Mouse (Mus musculus): ENCODE measurements at regions not wholly inside any gene's neighbourhood (a gene's known extent, or its start where the extent isn't known, plus 50 kb on each side); places are given as distances from the start of the nearest gene placed in this dataset.

DNA sequence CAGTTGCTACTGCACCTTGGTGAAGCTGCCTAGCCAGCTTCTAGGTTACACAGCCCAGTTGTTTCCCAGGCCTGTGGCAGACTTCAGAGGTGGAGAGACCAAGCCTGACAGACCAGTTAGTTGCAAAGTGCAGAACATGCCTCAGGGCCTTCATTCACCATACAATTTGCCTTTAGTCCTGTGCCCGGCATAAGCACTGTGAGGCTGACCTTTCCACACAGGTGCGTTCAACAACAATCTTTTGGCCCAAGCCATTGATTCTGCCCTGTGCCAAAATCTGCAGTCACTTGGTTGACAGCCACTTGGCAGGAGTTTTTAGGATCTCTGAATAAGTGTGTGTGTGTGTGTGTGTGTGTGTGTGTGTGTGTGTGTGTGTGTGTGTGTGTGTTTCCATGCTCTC lies 2400.5 kb upstream of the Gm7489 start:
- Histone ChIP-seq H3K27ac (ENCODE audit: insufficient read depth, low read length) (no peak overlapping the region), H3K27me3 (ENCODE audit: control insufficient read depth, insufficient read depth, low read length, poor library complexity, severe bottlenecking) (no peaks in the 10 kb centered on the region), H3K36me3 (ENCODE audit: control insufficient read depth, insufficient read depth, low read length, poor library complexity, severe bottlenecking) (no peaks in the 10 kb centered on the region), H3K4me1 (ENCODE audit: control insufficient read depth, insufficient read depth, low read length) (no peaks in the 10 kb centered on the region), H3K9ac (ENCODE audit: low read depth, poor library complexity, severe bottlenecking) (no peak overlapping the region), H3K4me3 (ENCODE audit: low read depth, low read length) (no peak overlapping the region), H3K9me3 (replicated peaks; ENCODE audit: control insufficient read depth, insufficient read depth, low read length, poor library complexity, severe bottlenecking) (no peaks in the 10 kb centered on the region)
- TF ChIP-seq CTCF (IDR thresholded peaks at IDR 0.05; ENCODE audit: low read depth, low read length): no peak
- no peak for TF ChIP-seq POLR2A (IDR thresholded peaks at IDR 0.05; ENCODE audit: insufficient read depth, low read length)
- no peak for TF ChIP-seq EP300 (IDR thresholded peaks at IDR 0.05; ENCODE audit: insufficient read depth, low read depth, low read length)

DNA sequence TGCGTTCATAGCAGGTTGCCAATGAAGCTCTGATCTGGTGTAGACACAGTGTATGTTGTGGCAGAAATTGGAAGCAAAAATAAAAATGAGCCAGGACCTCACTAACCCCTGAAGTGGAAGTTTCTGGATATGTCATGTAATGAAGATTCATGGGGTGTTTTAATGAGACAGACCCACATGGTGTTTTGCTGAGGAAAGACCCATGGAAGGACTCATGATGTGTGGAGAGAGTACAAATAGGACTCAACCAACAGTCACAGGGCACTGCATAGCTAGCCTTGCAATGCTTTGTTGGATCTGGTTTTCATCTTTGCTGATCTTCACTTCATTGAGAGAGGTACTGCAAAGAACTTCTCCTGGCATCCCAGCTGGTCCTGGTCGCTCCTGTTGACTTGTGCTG lies 2399.2 kb upstream of the Gm7489 start:
- no peak overlapping the region for H3K4me3 ChIP-seq (ENCODE audit: low read depth, low read length)
- H3K27me3 ChIP-seq (ENCODE audit: control insufficient read depth, insufficient read depth, low read length, poor library complexity, severe bottlenecking): no peaks in the 10 kb centered on the region
- H3K36me3 ChIP-seq (ENCODE audit: control insufficient read depth, insufficient read depth, low read length, poor library complexity, severe bottlenecking): no peaks in the 10 kb centered on the region
- H3K9ac ChIP-seq (ENCODE audit: low read depth, poor library complexity, severe bottlenecking): no peak overlapping the region
- TF ChIP-seq EP300 (IDR thresholded peaks at IDR 0.05; ENCODE audit: insufficient read depth, low read depth, low read length) (no peak), POLR2A (IDR thresholded peaks at IDR 0.05; ENCODE audit: insufficient read depth, low read length) (no peak), CTCF (IDR thresholded peaks at IDR 0.05; ENCODE audit: low read depth, low read length) (no peak)
- H3K4me1 ChIP-seq (ENCODE audit: control insufficient read depth, insufficient read depth, low read length): no peaks in the 10 kb centered on the region
- no peak overlapping the region for H3K27ac ChIP-seq (ENCODE audit: insufficient read depth, low read length)
- no peaks in the 10 kb centered on the region for H3K9me3 ChIP-seq (replicated peaks; ENCODE audit: control insufficient read depth, insufficient read depth, low read length, poor library complexity, severe bottlenecking)

DNA sequence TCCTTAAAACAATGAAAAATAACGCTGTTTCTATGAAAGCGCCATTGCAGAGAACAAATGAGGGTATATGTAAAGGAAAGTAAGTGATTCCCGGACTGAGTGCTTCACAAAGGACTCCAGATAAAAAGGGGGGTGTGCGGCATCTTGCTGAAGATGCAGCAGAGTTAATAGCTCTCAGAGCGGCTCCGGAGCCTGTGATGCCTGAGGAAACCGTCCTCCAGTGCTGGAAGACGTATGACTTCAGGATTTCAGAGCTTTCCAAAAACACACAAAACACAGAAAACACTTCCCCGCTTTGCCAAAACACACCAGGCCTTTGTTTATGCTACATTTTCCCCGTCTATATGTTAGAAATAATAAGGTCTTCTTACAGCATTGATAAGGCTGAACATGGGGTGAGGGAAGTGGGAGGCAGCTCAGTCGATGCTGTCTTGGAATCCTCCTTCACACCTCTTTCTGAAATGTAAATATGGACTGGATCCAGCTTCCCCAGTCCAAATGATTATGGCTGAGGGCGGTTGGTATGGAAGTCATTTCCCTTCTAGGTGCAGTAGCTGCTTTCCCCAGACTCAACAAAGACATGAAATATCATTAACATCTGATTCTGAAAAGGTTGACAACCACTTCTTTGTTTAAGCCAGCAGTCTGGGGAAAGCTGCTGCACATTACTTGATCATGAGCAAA lies 2382.5 kb upstream of the Gm7489 start:
- H3K27ac ChIP-seq (ENCODE audit: insufficient read depth, low read length): no peak overlapping the region
- no peaks in the 10 kb centered on the region for H3K9me3 ChIP-seq (replicated peaks; ENCODE audit: control insufficient read depth, insufficient read depth, low read length, poor library complexity, severe bottlenecking)
- no peaks in the 10 kb centered on the region for H3K36me3 ChIP-seq (ENCODE audit: control insufficient read depth, insufficient read depth, low read length, poor library complexity, severe bottlenecking)
- no peaks in the 10 kb centered on the region for H3K27me3 ChIP-seq (ENCODE audit: control insufficient read depth, insufficient read depth, low read length, poor library complexity, severe bottlenecking)
- H3K4me3 ChIP-seq (ENCODE audit: low read depth, low read length): no peak overlapping the region
- no peak overlapping the region for H3K9ac ChIP-seq (ENCODE audit: low read depth, poor library complexity, severe bottlenecking)
- no peak for TF ChIP-seq CTCF (IDR thresholded peaks at IDR 0.05; ENCODE audit: low read depth, low read length)
- no peak for TF ChIP-seq EP300 (IDR thresholded peaks at IDR 0.05; ENCODE audit: insufficient read depth, low read depth, low read length)
- TF ChIP-seq POLR2A (IDR thresholded peaks at IDR 0.05; ENCODE audit: insufficient read depth, low read length): no peak
- no peaks in the 10 kb centered on the region for H3K4me1 ChIP-seq (ENCODE audit: control insufficient read depth, insufficient read depth, low read length)

DNA sequence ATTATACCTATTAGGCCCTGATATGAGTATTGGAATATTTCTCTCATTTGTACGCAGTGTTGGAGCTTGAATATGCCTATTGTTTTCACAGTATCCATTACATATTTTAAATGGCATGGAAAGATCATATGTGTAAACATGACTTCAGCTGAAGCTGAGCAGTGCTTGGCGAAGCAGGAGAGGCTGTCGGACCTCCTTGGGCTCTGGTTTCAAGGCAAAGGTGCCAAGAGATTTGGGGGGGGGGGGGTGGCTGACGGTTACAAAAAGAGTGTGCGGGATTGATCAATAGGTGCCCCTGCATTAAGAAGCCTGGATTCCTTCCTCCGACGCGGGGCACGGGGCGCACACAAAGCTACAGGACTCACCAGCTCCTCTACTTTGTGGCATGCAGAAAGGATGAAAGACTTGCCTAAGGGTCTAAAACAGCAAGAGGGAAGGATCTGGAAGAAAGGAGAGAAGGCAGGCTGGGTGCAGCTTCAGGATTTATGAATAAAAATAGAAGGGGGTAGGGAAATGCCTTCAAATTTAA lies 2381.9 kb upstream of the Gm7489 start:
- no peak overlapping the region for H3K9ac ChIP-seq (ENCODE audit: low read depth, poor library complexity, severe bottlenecking)
- H3K4me3 ChIP-seq (ENCODE audit: low read depth, low read length): no peak overlapping the region
- TF ChIP-seq CTCF (IDR thresholded peaks at IDR 0.05; ENCODE audit: low read depth, low read length): no peak
- TF ChIP-seq POLR2A (IDR thresholded peaks at IDR 0.05; ENCODE audit: insufficient read depth, low read length): no peak
- no peak for TF ChIP-seq EP300 (IDR thresholded peaks at IDR 0.05; ENCODE audit: insufficient read depth, low read depth, low read length)
- no peak overlapping the region for H3K27ac ChIP-seq (ENCODE audit: insufficient read depth, low read length)
- no peaks in the 10 kb centered on the region for H3K9me3 ChIP-seq (replicated peaks; ENCODE audit: control insufficient read depth, insufficient read depth, low read length, poor library complexity, severe bottlenecking)
- no peaks in the 10 kb centered on the region for H3K27me3 ChIP-seq (ENCODE audit: control insufficient read depth, insufficient read depth, low read length, poor library complexity, severe bottlenecking)
- no peaks in the 10 kb centered on the region for H3K4me1 ChIP-seq (ENCODE audit: control insufficient read depth, insufficient read depth, low read length)
- H3K36me3 ChIP-seq (ENCODE audit: control insufficient read depth, insufficient read depth, low read length, poor library complexity, severe bottlenecking): no peaks in the 10 kb centered on the region

DNA sequence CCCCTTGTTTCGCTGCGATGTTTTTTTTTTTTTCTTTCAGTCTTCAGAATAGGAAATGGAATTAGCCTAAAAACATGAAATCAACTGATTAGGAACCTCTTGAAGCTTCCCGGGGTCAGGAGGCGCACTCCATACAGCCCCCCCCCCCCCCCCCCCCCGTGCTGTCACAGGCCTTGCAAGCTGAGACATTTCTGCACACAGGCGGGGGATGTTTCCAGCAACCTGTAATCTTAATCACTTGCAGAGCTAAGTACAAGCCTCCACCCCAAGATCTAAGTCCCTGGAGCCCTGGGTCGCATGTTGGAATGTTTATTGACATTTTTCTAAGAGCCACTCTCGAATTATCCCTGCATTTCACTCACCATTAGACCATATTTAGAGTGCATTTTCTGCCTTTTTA lies 2381.4 kb upstream of the Gm7489 start:
- no peak overlapping the region for H3K4me3 ChIP-seq (ENCODE audit: low read depth, low read length)
- TF ChIP-seq EP300 (IDR thresholded peaks at IDR 0.05; ENCODE audit: insufficient read depth, low read depth, low read length): no peak
- no peak for TF ChIP-seq CTCF (IDR thresholded peaks at IDR 0.05; ENCODE audit: low read depth, low read length)
- TF ChIP-seq POLR2A (IDR thresholded peaks at IDR 0.05; ENCODE audit: insufficient read depth, low read length): no peak
- H3K36me3 ChIP-seq (ENCODE audit: control insufficient read depth, insufficient read depth, low read length, poor library complexity, severe bottlenecking): no peaks in the 10 kb centered on the region
- no peak overlapping the region for H3K9ac ChIP-seq (ENCODE audit: low read depth, poor library complexity, severe bottlenecking)
- no peaks in the 10 kb centered on the region for H3K9me3 ChIP-seq (replicated peaks; ENCODE audit: control insufficient read depth, insufficient read depth, low read length, poor library complexity, severe bottlenecking)
- no peaks in the 10 kb centered on the region for H3K27me3 ChIP-seq (ENCODE audit: control insufficient read depth, insufficient read depth, low read length, poor library complexity, severe bottlenecking)
- no peak overlapping the region for H3K27ac ChIP-seq (ENCODE audit: insufficient read depth, low read length)
- H3K4me1 ChIP-seq (ENCODE audit: control insufficient read depth, insufficient read depth, low read length): no peaks in the 10 kb centered on the region

DNA sequence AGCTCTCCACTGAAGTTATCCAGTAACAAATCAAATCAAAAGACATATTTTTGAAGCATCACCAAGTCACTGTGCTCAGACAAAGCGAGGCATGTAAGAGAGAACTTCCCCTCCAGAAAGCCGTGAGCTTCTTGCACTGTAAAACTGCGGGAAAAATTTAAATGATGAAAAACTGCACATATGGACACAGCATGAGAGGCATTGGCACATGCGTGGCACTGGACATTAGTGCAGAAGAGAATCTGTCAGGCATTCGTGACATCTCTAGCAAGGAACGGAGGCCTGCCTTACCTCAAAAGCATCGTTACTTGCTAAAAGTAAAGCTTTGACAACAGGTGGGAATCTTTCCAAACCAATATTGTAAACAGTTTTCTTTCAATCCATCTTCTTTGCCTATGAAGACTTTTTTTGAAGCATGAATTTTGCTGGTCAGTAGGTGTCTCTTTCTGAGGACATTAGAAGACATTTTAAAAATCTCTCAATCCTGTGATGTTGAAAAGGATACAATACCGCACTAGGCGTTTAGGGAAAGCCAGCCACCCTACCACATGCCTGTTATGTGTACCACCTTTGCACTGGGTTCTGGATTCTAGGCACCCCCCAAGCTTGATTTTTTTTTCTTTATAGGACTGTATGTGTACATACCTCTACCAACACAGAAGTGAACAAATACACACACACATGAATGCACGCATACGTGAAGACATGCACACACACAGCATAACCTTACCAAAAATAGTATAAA lies 2380.5 kb upstream of the Gm7489 start:
- H3K36me3 ChIP-seq (ENCODE audit: control insufficient read depth, insufficient read depth, low read length, poor library complexity, severe bottlenecking): no peaks in the 10 kb centered on the region
- H3K4me3 ChIP-seq (ENCODE audit: low read depth, low read length): no peak overlapping the region
- H3K27ac ChIP-seq (ENCODE audit: insufficient read depth, low read length): no peak overlapping the region
- no peaks in the 10 kb centered on the region for H3K9me3 ChIP-seq (replicated peaks; ENCODE audit: control insufficient read depth, insufficient read depth, low read length, poor library complexity, severe bottlenecking)
- no peaks in the 10 kb centered on the region for H3K4me1 ChIP-seq (ENCODE audit: control insufficient read depth, insufficient read depth, low read length)
- H3K27me3 ChIP-seq (ENCODE audit: control insufficient read depth, insufficient read depth, low read length, poor library complexity, severe bottlenecking): no peaks in the 10 kb centered on the region
- H3K9ac ChIP-seq (ENCODE audit: low read depth, poor library complexity, severe bottlenecking): no peak overlapping the region
- no peak for TF ChIP-seq CTCF (IDR thresholded peaks at IDR 0.05; ENCODE audit: low read depth, low read length)
- TF ChIP-seq POLR2A (IDR thresholded peaks at IDR 0.05; ENCODE audit: insufficient read depth, low read length): no peak
- no peak for TF ChIP-seq EP300 (IDR thresholded peaks at IDR 0.05; ENCODE audit: insufficient read depth, low read depth, low read length)

All from ES-Bruce4 (cell line).